Mouse (Mus musculus): ENCODE results near the gene Naa38.

Gene Naa38

GRCm38 (mm10) chr11:69399201-69400082, 4.2 kb downstream of the Naa38 start:
- peak; percentile 37 for DNase-seq (ENCODE audit: extremely low read depth, insufficient read length, low spot score)

GRCm38 (mm10) chr11:69400083-69400850, 5.0 kb downstream of the Naa38 start:
- DNase-seq (ENCODE audit: extremely low read depth, insufficient read length, low spot score), result no peak

GRCm38 (mm10) chr11:69401210-69401637, 5.9 kb downstream of the Naa38 start:
- peak; percentile 66 for DNase-seq (ENCODE audit: extremely low read depth, insufficient read length, low spot score)

DNA sequence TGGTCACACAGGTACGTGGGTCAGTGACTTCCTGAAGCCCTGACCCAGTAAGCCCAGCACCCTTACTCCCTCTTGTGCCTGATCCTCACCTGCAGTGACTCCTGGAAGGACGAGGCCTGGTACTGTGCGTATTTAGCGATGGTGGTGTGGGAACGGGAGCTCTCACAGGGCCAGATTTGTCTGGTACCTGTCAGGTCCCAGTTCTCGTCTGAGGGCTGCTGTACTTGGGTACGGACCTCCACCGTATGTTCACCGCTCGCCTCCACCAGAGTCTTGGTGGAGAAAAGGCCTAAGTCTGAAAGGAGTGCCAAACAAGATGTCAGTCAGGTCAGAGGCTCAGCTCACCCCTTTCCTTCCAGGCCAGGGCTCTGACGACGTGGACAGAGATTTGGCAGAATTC, 6.7 kb downstream of the Naa38 start:
- no peak for DNase-seq (ENCODE audit: extremely low read depth, insufficient read length, low spot score)

- DNase-seq (ENCODE audit: extremely low read depth, insufficient read length, low spot score), result no peak
Observed at GRCm38 (mm10) chr11:69403691-69404594, 8.7 kb downstream of the Naa38 start.

DNA sequence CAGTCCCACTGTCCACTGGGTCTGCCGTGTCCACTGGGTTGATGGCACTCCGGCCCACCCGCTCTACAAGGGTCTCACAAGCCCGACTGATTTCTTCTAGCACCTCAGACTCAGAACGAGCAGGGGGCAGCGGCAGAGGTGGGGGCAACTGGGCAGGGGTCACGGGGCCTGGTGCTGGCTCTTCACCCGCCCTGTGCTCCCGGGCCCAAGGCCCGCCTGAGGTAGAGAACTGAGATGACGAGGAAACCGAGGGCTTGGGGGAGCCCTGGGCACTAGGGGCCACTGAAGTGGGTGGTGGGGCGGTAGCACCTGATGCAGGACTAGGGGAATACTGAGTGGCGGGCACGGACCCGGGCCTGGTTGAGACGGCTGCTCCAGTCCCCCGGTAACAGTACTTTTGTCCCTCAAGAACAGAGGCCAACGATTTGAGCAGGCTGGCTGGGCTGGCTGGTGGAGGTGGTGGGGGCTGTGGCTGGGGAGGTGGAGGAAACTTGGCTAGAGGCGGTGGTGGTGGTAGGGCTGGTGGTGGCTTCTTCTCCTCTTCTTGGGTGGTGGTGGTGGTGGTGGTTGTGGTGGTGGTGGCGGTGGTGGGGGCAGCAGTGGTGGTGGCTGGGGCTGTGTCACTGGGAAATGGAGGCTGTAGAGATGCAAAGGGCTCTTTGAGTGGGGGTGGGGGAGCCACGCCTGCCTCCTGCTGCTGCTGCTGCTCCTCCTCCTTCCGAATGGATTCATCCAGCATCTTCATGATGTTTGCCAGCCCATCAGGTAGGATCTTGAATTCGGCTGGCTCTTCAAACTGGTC, 9.5 kb downstream of the Naa38 start:
- DNase-seq (ENCODE audit: extremely low read depth, insufficient read length, low spot score), result no peak

DNA sequence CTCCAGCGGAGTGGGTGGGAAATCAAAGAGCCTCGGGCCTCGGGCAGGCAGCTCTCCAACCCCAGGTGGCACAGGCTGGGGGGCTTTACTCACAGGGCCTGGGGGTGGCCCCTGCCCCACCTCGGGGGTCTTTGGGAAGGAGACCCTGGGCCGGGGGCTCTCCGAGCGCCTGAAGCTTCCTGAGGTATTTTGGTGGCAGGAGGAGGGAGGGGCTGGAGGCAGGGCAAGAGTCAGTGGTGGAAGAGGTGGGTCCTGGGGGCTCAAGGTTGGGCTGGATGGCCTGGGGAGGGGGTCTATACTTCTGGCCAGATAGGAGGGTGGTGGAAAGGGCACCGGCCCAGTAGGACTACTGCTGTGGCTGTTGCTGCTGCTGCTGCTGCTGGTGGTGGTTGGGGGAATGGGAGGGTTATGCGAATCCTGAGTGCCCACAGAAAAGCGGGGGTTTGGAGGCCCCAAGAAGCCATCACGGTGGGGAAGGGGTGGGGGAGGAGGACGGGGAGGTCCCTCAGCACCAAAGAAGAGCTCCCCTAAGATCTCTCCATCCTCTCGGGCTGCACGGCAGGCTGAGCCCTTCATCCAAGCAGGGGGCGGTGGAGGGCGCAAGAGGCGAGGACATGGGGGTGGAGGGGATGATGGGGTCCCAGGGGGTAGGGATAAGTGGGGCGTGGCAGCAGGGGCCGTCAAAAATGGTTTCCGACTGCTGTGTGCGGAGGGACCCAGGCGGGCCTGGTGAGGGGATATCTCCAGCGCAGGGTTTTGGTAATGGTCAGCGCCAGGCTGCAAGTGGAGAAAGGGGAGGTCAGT, 10.3 kb downstream of the Naa38 start:
- no peak for DNase-seq (ENCODE audit: extremely low read depth, insufficient read length, low spot score)

- DNase-seq (ENCODE audit: extremely low read depth, insufficient read length, low spot score), result no peak
Observed at GRCm38 (mm10) chr11:69406282-69406681, 11.0 kb downstream of the Naa38 start.

- no peak for DNase-seq (ENCODE audit: extremely low read depth, insufficient read length, low spot score)
Observed at GRCm38 (mm10) chr11:69406867-69407723, 11.8 kb downstream of the Naa38 start.

DNA sequence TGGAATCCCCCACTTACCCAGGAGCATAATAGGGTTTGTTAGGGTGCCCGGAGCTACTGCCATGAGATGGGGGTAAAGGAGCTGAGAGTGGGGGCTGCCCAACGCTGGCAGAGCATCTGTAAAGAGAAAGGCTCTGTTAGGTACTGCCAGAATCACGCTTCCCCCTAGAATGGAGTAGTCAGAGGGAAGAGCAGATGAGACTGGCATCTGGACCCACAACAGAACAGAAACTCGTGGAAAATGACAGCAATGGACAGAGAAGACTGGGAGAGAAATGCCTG, 12.4 kb downstream of the Naa38 start:
- DNase-seq (ENCODE audit: extremely low read depth, insufficient read length, low spot score), result no peak

DNA sequence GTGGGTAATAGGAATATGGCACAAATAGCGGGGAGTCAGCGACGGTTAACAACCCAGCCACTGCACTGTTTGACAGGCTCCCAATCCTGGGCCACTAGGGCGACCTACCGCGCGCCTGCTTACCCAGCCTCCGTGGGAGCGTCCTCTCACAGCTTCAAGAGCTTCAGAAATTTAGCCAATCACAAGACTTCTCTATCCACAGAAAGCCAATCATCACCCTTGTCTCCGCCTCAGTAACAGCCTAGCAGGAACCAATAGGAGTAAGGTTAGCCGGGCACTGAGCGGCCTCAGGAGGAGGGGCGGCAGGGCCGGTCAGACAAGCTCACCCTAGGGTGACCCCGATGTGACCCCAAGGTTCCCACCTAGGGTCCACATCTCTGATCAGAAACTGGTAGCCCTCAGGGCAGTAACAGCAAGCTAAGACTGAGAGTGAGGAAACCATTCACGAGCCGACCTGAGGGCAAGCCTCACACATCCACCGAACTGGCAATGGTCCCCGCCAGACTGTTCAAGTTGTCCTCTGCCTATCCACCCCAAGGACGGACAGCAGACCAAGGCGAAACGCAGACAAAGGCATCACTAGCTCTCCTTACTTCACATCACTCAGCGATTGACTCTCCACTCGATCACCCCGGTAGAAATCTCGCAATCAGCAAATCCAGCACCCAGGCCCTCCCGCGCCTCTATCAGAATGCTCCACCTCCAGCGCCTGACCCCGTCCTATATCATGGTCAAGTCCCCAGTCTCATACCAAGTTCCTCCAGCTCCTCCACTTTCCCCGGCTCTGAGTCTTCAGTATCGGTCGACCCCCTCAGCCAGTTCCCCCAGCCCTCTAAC, 13.5 kb downstream of the Naa38 start:
- peak; percentile 88 for DNase-seq (ENCODE audit: extremely low read depth, insufficient read length, low spot score)

- peak; percentile 86 for DNase-seq (ENCODE audit: extremely low read depth, insufficient read length, low spot score)
Observed at GRCm38 (mm10) chr11:69409378-69410044, 14.2 kb downstream of the Naa38 start.

DNA sequence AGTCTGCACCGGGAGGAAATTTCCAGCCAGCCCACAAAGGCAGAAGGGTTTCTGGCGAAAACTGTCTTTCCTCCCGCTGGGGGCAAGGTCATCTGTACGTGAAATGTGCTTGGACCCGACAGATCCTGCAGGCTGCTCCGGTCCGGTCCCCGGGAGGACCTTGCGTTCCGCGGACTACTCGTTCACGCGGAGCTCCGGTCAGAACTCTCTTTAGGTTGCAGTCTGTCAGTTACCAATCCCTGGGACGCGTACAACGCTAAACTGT, 14.7 kb downstream of the Naa38 start:
- DNase-seq (ENCODE audit: extremely low read depth, insufficient read length, low spot score), result no peak

DNA sequence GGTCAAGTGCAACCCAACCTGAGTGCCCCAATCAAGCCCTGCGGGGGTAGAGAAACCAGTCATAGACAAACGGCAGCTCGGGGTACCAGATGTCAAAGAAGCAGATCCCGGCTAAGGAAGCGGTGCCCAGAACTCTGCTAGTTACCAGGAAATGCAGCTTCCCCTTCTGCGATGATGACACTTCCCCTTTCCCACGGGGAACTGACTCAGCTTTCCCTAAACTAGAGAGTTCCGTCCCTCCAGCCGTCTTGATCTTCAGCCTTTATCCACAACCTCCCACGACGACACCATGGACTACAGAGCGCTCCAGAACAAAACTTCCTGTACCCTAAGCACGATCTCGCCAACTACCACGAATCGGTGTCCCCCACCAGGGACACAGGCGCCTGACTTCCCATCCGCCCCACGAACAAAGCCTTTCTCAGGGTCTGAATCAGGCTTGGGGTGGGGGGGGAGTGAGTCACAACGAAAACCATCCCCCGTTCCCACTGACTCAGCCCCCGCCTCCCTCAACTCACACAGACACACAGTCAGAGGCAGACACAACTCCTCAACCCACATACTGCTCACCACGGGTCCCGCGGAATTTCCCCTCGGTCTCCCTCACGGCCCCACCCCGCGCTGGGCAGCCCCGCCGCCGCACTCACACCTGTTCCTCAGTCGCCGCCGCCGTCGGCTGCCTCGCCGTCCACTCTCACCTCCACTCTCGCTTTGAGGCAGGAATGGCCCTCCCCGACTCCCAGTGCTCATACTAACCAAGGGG, 15.2 kb downstream of the Naa38 start:
- DNase-seq (ENCODE audit: extremely low read depth, insufficient read length, low spot score), result no peak

DNA sequence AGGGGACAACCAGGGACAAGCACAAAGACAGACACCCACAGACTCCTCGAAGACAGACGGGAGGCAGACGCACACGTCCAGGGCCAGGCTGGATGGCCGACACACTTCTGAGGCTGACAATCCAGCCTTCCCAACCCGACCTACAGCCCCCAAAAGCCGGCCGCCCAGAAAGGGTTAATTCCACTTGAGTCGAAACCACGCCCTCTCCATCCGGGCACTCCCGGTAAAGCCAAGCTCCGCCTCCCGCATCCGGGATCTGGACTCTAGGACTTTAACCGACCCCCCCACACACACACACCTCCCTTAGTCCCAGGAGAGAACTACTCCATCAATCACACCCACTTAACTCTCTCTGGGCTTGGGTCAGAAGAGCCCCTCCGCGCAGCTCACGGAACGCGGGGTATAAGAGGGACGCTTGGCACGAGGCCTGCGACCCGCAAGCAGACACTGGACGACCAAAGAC, 15.8 kb downstream of the Naa38 start:
- peak; percentile 96 for DNase-seq (ENCODE audit: extremely low read depth, insufficient read length, low spot score)

DNA sequence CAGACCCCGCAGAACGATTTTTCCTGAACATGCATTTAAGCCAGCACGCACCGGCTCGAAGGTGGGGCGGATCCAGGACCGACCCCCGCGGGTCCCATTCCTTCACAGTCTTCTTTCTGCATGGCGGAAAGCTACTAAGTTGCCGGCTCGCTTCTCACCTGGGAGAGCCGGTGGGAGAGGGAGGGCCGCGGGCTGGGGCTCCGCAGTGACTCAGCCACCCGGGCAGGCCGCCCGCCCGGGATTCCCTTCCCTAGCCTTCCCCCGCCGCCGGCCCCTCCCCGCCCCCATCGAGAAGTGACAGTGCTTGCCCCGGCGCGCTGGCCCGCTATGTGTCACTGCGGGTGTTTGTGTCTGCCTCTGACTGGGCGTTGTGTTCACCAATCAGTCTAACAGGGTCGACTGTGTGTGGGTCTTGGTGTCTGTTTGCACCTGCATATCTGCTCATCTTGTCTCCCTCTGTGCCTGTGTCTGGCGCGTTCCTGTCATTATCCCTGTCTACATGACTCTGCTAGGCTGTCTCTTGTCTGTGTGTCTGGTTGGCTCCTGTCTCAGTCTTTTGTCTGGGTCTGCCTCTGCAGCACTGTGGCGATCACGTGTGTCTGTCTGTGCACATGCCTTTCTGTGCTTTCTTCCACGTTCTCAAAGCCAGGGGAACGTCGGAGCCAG, 16.4 kb downstream of the Naa38 start:
- peak; percentile 87 for DNase-seq (ENCODE audit: extremely low read depth, insufficient read length, low spot score)

Measured in 3134 (cell line).